Mouse (Mus musculus) liver, postnatal 0 days (tissue): ENCODE measurements at regions not wholly inside any gene's neighbourhood (a gene's known extent, or its start where the extent isn't known, plus 50 kb on each side); places are given as distances from the start of the nearest gene placed in this dataset. TPM values are rescaled to one million over a fixed set of nuclear protein-coding genes. Genes with fewer than 3 reads are reported as not detected.
"Not testable (repeated sequence)": the region's sequence is repeated elsewhere in the genome, so short reads cannot be mapped to it uniquely, and the experiment has no call there.

Source experiments
- ATAC-seq: fragments of 200-750 bp; cut with Nextera tagmentation; 2 replicates; pipeline ENCODE4 v1.8.0; 2017; ENCODE audit warnings: mild to moderate bottlenecking, moderate library complexity
- DNase-seq: peaks from one replicate; pipeline ENCODE4 v3.0.0-alpha.2; 2016
- H3K27ac ChIP-seq: fragments of 300-500 bp; sonication (generic); 2 replicates; pipeline ENCODE4 v1.5.1; 2014; ENCODE audit warnings: antibody characterized with exemption, moderate library complexity, mild to moderate bottlenecking, low read depth
- H3K27me3 ChIP-seq: fragments of 300-500 bp; sonication (generic); 2 replicates; pipeline ENCODE4 v1.6.1; 2014; ENCODE audit warnings: low read length, control low read depth, mixed read lengths; ENCODE audit not compliant: insufficient read depth
- H3K36me3 ChIP-seq: fragments of 300-500 bp; sonication (generic); replicated peaks from 2 replicates; pipeline ENCODE4 v1.6.1; 2014; ENCODE audit warnings: mild to moderate bottlenecking, control low read depth, low read length, moderate library complexity, mixed read lengths; ENCODE audit not compliant: insufficient read depth
- H3K4me1 ChIP-seq: fragments of 300-500 bp; sonication (generic); 2 replicates; pipeline ENCODE4 v1.6.1; 2014; ENCODE audit warnings: antibody characterized with exemption, mild to moderate bottlenecking, control low read depth; ENCODE audit not compliant: insufficient read depth
- H3K4me2 ChIP-seq: fragments of 300-500 bp; sonication (generic); 2 replicates; pipeline ENCODE4 v1.6.1; 2014; ENCODE audit warnings: low read depth, mild to moderate bottlenecking, low read length, moderate library complexity, mixed read lengths
- H3K4me3 ChIP-seq: fragments of 300-500 bp; sonication (generic); 2 replicates; pipeline ENCODE4 v1.5.1; 2014; ENCODE audit warnings: low read depth, low read length
- H3K9ac ChIP-seq: fragments of 300-500 bp; sonication (generic); replicated peaks from 2 replicates; pipeline ENCODE4 v1.6.1; 2014; ENCODE audit warnings: mild to moderate bottlenecking, moderate library complexity
- H3K9me3 ChIP-seq: fragments of 300-500 bp; sonication (generic); 2 replicates; pipeline ENCODE4 v1.6.1; 2016; ENCODE audit warnings: mild to moderate bottlenecking, control low read depth, low read length, mixed read lengths
- CTCF ChIP-seq: sonication (generic); IDR thresholded peaks from 2 replicates; pipeline ENCODE4 v1.5.1; 2016; ENCODE audit warnings: antibody characterized with exemption, low read depth
- EP300 ChIP-seq: IDR thresholded peaks from 2 replicates; pipeline ENCODE4 v1.6.1; 2016; ENCODE audit warnings: antibody characterized with exemption, low read depth, mild to moderate bottlenecking
- WGBS: fragments of 180-500 bp; shearing (Covaris S2); extraction: QIAGEN DNeasy Blood & Tissue Kit; methylation state at CpG from one replicate; pipeline ENCODE4 v1.1.7; 2014; ENCODE audit not compliant: insufficient replicate concordance; 5-methylcytosine and 5-hydroxymethylcytosine counted together
- microRNA-seq: library from miRNA; unstranded; fragments of <30 nt; microRNA quantifications from one replicate; pipeline ENCODE4, GENCODE M21; 2016

DNA sequence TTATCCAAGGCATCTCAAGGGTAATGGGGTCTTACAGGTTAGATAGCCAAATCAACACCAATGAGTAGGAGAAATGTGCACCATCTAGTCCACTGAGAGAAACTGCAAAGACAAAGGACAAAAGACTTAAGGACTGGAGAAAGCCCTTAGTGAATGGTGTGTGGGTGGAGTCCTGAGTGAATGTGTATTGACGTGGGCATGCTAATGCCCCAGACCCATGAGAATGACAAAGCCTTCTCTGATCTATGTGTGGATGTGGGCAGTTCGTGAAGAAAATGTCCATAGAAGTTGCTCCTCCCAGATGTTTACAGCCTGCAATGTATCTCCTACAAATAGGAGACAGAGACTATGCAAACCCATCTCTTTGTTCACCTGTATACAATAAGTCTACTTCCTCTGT lies 188.7 kb upstream of the Arx start:
- ATAC-seq (no peak), DNase-seq (no peak)
- H3K9ac ChIP-seq = no peak overlapping the region
- no peaks in the 10 kb centered on the region for H3K36me3 ChIP-seq
- H3K27ac ChIP-seq = no peak overlapping the region
- H3K9me3 ChIP-seq = no peaks in the 10 kb centered on the region
- H3K27me3 ChIP-seq = no peaks in the 10 kb centered on the region
- H3K4me1 ChIP-seq = no peaks in the 10 kb centered on the region
- H3K4me3 ChIP-seq = no peak overlapping the region
- no peak overlapping the region for H3K4me2 ChIP-seq
- TF ChIP-seq CTCF (no peak), EP300 (no peak)
- WGBS = 80% methylated on average over 2 of the region's 2 CpGs

DNA sequence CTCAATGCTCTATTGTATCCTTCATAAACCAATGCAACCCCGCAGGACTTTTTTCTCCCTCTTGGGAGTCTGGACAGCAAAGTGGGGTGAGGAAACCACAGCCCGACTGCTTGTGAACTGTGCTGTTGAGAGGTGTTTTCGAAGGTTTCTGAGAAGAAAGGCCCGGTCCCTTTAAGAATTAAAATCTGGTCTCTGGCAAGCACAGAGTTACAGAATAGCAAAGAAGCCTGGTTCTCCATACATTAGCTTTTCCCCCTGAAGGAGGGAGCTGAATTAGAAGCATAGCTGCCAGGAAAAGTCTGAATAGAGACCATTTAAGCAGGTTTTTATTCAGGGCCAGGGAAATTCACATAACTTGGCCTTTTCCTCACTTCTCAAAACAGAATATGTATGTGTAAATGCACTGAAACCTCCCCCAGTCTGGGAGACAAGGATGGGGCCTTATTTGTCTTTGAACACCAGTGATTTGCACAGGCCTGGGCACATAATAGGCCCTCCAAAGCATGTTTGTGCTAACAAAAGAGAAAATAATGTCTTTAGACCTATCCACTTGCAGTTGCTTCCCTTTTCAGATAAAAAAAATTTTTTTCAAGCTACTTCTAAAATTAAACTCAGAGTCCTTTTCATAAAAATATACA lies 178.2 kb upstream of the Arx start:
- Histone ChIP-seq H3K4me3 (no peak overlapping the region), H3K4me2 (no peak overlapping the region), H3K9ac (no peak overlapping the region), H3K4me1 (no peaks in the 10 kb centered on the region), H3K36me3 (no peaks in the 10 kb centered on the region), H3K27ac (no peak overlapping the region), H3K27me3 (no peaks in the 10 kb centered on the region), H3K9me3 (no peaks in the 10 kb centered on the region)
- TF ChIP-seq CTCF (no peak), EP300 (no peak)
- 78% methylated on average over 4 of the region's 4 CpGs for WGBS
- ATAC-seq (no peak), DNase-seq (no peak)

DNA sequence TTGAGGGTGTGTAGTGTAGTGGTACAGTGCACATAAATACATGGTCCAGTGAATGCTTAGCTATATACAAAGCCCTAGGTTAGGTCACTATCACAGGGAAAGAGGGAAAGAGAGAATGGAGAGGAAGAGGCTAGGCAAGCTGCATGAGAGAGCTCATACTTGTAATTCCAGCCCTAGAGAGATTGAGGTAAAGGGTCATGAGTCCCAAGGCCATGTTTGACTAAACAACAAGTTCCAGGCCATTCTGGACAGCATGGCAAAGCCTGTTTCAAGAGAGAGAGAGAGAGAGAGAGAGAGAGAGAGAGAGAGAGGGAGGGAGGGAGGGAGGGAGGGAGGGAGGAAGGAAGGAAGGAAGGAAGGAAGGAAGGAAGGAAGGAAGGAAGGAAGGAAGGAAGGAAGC lies 131.9 kb upstream of the Arx start:
- not testable (repeated sequence) for H3K4me2 ChIP-seq, H3K27me3 ChIP-seq, H3K9ac ChIP-seq, H3K4me3 ChIP-seq, H3K27ac ChIP-seq, DNase-seq, H3K36me3 ChIP-seq, H3K9me3 ChIP-seq, H3K4me1 ChIP-seq
- ATAC-seq = 0 out of 2 replicates have a peak, but pooled peaks have one; percentile 51

DNA sequence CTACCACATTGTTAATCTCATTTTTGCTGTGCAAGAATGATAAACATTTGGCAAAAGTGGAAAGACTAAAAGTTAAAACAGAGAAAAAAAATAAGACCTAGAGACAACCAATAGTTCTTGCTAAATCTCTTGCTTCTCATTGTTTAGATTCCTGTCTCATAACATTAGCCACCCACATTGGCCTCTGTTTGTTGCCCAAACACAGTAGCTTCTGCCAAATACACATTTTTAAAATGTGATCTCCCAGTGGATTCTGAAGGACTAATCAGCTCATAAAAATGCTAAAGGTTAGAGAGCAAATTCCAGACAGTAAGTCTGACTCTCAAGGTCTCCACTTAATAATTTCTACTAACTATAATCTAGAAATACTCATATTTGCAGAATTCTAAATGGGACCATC lies 127.1 kb upstream of the Arx start:
- DNase-seq = no peak
- no peak overlapping the region for H3K27ac ChIP-seq

DNA sequence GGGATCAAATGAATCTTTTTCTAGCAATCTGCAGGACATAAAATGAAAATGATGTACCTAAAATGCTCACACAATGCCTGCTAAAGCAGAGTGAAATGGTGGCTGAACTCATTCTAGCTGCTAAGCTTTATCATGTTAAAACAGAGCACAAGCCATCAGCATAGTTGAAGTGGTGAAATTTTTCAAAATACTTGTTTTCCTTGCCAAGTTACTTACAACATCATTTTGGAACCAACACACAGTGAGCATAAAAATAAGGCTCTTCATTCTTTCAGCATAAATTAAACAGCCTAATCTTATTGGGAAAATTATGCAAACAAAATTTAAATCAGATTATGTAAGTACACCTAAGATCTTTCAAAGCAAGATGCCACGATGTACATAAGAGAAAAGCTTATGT lies 125.3 kb upstream of the Arx start:
- TF ChIP-seq CTCF (no peak), EP300 (no peak)
- Histone ChIP-seq H3K27ac (no peak overlapping the region), H3K9me3 (no peaks in the 10 kb centered on the region), H3K27me3 (no peaks in the 10 kb centered on the region), H3K4me3 (no peak overlapping the region), H3K4me2 (no peak overlapping the region), H3K9ac (no peak overlapping the region), H3K36me3 (no peaks in the 10 kb centered on the region), H3K4me1 (no peaks in the 10 kb centered on the region)
- 57% methylated on average over 1 of the region's 1 CpGs for WGBS
- ATAC-seq = no peak
- no peak for DNase-seq

More for the DNA sequence above, 127.1 kb upstream of the Arx start:
- TF ChIP-seq EP300 (no peak), CTCF (no peak)
- Histone ChIP-seq H3K27me3 (no peaks in the 10 kb centered on the region), H3K4me3 (no peak overlapping the region), H3K36me3 (no peaks in the 10 kb centered on the region), H3K9me3 (no peaks in the 10 kb centered on the region), H3K4me1 (no peaks in the 10 kb centered on the region), H3K4me2 (no peak overlapping the region), H3K9ac (no peak overlapping the region)
- no peak for ATAC-seq

Small RNAs in the stretch of these regions (microRNA-seq; reads per million reads assigned to microRNA genes)
- not detected for gene Gm24973
